Mouse (Mus musculus): ENCODE results near the gene Map4.

The Map4 gene

GRCm38 (mm10) chr9:110001946-110002345 is 70.7 kb downstream of the Map4 start:
- no peak for ATAC-seq (ENCODE audit: low TSS enrichment)

- no peak for ATAC-seq (ENCODE audit: low TSS enrichment)
Observed at GRCm38 (mm10) chr9:110002413-110002812, 71.2 kb downstream of the Map4 start.

GRCm38 (mm10) chr9:110019224-110019623 is 88.0 kb downstream of the Map4 start:
- peak; percentile 65 for ATAC-seq (ENCODE audit: low TSS enrichment)

GRCm38 (mm10) chr9:110020405-110020804 is 89.1 kb downstream of the Map4 start:
- ATAC-seq (ENCODE audit: low TSS enrichment): peak; percentile 77

- ATAC-seq (ENCODE audit: low TSS enrichment): no peak
Observed at GRCm38 (mm10) chr9:110021463-110021862, 90.2 kb downstream of the Map4 start.

GRCm38 (mm10) chr9:110022151-110022550 is 90.9 kb downstream of the Map4 start:
- ATAC-seq (ENCODE audit: low TSS enrichment): no peak

GRCm38 (mm10) chr9:110035091-110035490 is 103.8 kb downstream of the Map4 start:
- no peak for ATAC-seq (ENCODE audit: low TSS enrichment)

GRCm38 (mm10) chr9:110037895-110038294 is 106.6 kb downstream of the Map4 start:
- ATAC-seq (ENCODE audit: low TSS enrichment): no peak

- ATAC-seq (ENCODE audit: low TSS enrichment): peak; percentile 13; the same call in 1 of the 2 replicates
Observed at GRCm38 (mm10) chr9:110038485-110038884, 107.2 kb downstream of the Map4 start.

GRCm38 (mm10) chr9:110044373-110044772 is 113.1 kb downstream of the Map4 start:
- peak; percentile 89 for ATAC-seq (ENCODE audit: low TSS enrichment)

- ATAC-seq (ENCODE audit: low TSS enrichment): peak; percentile 23; the same call in 1 of the 2 replicates
Observed at GRCm38 (mm10) chr9:110045763-110046377, 114.6 kb downstream of the Map4 start.

- no peak for ATAC-seq (ENCODE audit: low TSS enrichment)
Observed at GRCm38 (mm10) chr9:110047260-110047659, 116.0 kb downstream of the Map4 start.

GRCm38 (mm10) chr9:110047857-110048256 is 116.6 kb downstream of the Map4 start:
- ATAC-seq (ENCODE audit: low TSS enrichment): no peak

- ATAC-seq (ENCODE audit: low TSS enrichment): no peak
Observed at GRCm38 (mm10) chr9:110051184-110051583, 119.9 kb downstream of the Map4 start.

GRCm38 (mm10) chr9:110051869-110052661 is 120.8 kb downstream of the Map4 start:
- peak; percentile 83 for ATAC-seq (ENCODE audit: low TSS enrichment)

GRCm38 (mm10) chr9:110052951-110053304 is 121.7 kb downstream of the Map4 start:
- ATAC-seq (ENCODE audit: low TSS enrichment): peak; percentile 7

- peak; percentile 53 for ATAC-seq (ENCODE audit: low TSS enrichment)
Observed at GRCm38 (mm10) chr9:110053305-110054079, 122.2 kb downstream of the Map4 start.

GRCm38 (mm10) chr9:110054080-110054421 is 122.8 kb downstream of the Map4 start:
- no peak for ATAC-seq (ENCODE audit: low TSS enrichment)

- ATAC-seq (ENCODE audit: low TSS enrichment): no peak
Observed at GRCm38 (mm10) chr9:110054781-110055180, 123.5 kb downstream of the Map4 start.

GRCm38 (mm10) chr9:110057200-110057599 is 125.9 kb downstream of the Map4 start:
- ATAC-seq (ENCODE audit: low TSS enrichment): no peak

GRCm38 (mm10) chr9:110060761-110061160 is 129.5 kb downstream of the Map4 start:
- no peak for ATAC-seq (ENCODE audit: low TSS enrichment)

GRCm38 (mm10) chr9:110062405-110062804 is 131.1 kb downstream of the Map4 start:
- no peak for ATAC-seq (ENCODE audit: low TSS enrichment)

- no peak for ATAC-seq (ENCODE audit: low TSS enrichment)
Observed at GRCm38 (mm10) chr9:110062861-110063260, 131.6 kb downstream of the Map4 start.
